Mouse (Mus musculus) spleen, adult 12 weeks (tissue): ENCODE measurements around the gene Krtap4-1.
"Not testable (repeated sequence)": the region's sequence is repeated elsewhere in the genome, so short reads cannot be mapped to it uniquely, and the experiment has no call there.

Experiments
- DNase-seq: peaks from one replicate; pipeline ENCODE4 v3.0.0; 2022; ENCODE audit warnings: low spot score

Gene Krtap4-1

DNA sequence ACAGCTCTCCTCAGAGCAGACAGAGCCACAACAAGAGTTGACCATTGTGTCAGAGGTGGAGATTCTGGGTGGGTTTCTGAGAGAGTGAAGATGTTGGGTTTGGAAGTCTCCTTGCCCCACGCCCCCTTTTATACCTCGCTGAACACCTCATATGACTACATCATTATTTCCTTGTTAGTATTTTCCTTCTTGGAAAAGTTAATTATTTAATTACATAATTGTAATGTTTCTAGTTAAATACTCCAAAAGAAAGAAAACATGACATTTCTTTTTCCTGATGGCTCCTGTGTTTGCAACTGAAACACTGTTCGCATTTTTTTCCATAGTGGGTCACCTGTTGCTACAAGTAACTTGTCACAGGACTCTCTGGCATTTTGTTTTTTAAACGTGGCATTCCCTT lies at the start of gene Krtap4-1:
TSS of gene Krtap4-1 (minus strand) at position 101 of the 400 bp plus-strand sequence.
- DNase-seq, result no peak

DNA sequence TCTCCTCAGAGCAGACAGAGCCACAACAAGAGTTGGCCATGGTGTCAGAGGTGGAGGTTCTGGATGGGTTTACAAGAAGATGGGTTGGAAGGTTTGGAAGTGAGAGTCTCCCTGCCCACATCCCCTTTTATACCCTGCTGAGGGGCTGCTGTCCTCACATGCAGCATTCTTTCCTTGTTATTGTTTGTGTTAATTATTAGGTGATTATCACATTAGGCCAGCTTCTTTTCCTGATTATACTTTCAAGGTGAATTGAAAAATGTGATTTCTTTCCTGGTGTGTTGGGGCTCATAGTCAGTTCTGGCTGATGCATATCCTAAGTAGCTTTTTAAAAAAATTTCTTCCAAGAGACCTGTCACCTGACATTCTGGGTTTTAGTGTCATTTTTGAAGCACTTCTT lies 37.8 kb upstream of the Krtap4-1 start, which contains the start of gene Krtap4-6:
TSS of gene Krtap4-6 (minus strand) at position 101 of the 400 bp plus-strand sequence.
- no peak for DNase-seq

GRCm38 (mm10) chr11:99662802-99663201 lies 34.8 kb upstream of the Krtap4-1 start:
- no peak for DNase-seq

DNA sequence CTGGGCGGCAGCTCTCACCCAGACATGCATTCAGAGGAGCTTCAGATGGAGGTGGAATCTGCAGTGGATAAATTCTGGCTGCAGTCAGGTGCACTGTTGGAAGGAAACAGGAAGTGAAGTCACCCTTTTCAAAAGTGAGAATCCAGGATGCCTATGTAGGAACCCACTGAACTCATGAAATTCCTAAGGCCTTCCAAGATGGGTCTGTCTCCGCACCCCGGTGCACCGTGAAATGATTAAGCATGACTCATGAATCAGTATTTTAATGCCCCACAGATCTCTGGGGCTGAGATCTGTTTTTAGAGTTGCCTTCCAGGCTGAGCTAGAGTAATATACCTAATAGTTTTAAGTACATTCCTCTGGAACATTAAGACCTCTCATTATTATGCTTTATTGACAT lies 31.2 kb upstream of the Krtap4-1 start:
- DNase-seq, result no peak

- DNase-seq, result not testable (repeated sequence)
Observed at GRCm38 (mm10) chr11:99658467-99659010, 30.5 kb upstream of the Krtap4-1 start, which contains the start of gene Gm11563. TSS of gene Gm11563 (minus strand) at chr11:99658960.

- DNase-seq, result no peak
Observed at GRCm38 (mm10) chr11:99657051-99657450, 29.0 kb upstream of the Krtap4-1 start.

- no peak for DNase-seq
Observed at GRCm38 (mm10) chr11:99650136-99650535, 22.1 kb upstream of the Krtap4-1 start, which contains the start of gene Gm11555. TSS of gene Gm11555 (minus strand) at chr11:99650236.

DNA sequence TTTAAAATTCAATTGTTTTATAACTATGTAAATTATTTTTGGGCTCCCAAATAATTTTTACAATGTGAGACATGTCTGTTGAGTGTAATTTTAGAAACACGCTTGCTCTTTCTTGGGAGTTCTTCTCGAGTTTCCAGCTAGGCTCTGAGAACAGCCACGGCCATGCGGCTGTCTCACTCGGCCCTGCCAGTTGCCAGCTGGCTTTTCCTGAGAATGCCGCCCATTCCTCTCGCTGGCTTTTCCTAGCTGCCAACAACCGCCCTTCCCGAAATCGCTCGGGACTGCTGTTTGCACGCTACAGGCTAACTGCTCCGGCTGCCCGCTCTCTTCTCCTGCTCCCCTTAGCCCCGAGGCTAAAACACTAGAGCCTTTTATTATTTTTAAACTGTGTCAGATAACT lies 18.4 kb upstream of the Krtap4-1 start:
- DNase-seq, result no peak

DNA sequence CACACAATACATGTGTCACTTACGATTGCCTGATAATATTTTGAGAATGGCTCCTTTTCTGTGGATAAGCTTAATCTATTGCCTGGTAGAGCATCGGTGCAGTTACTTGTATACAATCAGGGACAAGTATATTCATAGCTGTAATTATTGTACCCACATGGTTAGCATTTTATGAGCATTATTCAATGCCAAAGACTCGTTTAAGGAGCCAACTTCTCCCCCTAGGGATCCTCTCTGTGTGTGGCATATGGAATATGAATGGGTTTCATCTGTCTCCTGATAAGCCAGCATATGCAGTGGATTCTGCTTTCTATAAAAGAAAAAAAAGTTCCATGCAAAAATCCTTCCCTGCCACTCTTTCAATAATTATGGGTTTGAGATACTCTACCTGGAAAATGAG lies 16.3 kb upstream of the Krtap4-1 start:
- no peak for DNase-seq

DNA sequence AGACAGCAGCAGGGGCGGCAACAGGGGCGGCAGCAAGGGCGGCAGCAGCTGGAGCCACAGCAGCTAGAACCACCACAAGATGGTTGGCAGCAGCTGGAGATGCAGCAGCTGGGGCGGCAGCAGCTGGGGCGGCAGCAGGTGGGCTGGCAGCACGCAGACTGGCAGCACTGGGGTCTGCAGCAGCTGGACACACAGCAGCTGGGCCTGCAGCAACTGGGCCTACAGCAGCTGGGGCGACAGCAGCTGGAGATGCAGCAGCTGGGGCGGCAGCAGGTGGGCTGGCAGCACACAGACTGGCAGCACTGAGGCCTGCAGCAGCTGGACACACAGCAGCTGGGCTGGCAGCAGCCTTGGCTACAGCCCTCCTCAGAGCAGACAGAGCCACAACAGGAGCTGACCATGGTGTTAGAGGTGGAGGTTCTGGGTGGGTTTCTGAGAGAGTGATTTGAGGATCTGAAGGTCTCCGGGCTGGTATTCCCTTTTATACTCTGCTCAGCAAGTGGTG lies 15.6 kb upstream of the Krtap4-1 start, which contains the start of gene Krtap4-7:
TSS of gene Krtap4-7 (minus strand) at position 455 of the 505 bp plus-strand sequence.
- not testable (repeated sequence) for DNase-seq

GRCm38 (mm10) chr11:99640926-99641325 lies 12.9 kb upstream of the Krtap4-1 start:
- no peak for DNase-seq

- DNase-seq, result no peak
Observed at GRCm38 (mm10) chr11:99637086-99637485, 9.0 kb upstream of the Krtap4-1 start.

DNA sequence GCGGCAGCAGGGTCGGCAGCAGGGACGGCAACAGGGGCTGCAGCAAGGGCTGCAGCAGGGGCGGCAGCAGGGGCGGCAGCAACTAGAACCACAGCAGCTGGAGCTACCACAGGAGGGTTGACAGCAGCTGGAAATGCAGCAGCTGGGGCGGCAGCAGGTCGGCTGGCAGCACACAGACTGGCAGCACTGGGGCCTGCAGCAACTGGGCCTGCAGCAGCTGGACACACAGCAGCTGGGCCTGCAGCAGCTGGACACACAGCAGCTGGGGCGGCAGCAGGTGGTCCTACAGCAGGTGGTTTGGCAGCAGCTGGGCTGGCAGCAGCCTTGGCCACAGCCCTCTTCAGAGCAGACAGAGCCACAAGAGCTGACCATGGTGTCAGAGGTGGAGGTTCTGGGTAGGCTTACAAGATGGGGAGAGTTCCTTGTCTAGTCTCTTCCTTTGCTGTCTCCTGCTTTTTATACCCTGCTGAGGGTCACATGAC lies 6.7 kb upstream of the Krtap4-1 start, which contains the start of gene Krtap4-2:
TSS of gene Krtap4-2 (minus strand) at position 432 of the 482 bp plus-strand sequence.
- DNase-seq, result no peak

GRCm38 (mm10) chr11:99633293-99633692 lies 5.3 kb upstream of the Krtap4-1 start:
- no peak for DNase-seq

DNA sequence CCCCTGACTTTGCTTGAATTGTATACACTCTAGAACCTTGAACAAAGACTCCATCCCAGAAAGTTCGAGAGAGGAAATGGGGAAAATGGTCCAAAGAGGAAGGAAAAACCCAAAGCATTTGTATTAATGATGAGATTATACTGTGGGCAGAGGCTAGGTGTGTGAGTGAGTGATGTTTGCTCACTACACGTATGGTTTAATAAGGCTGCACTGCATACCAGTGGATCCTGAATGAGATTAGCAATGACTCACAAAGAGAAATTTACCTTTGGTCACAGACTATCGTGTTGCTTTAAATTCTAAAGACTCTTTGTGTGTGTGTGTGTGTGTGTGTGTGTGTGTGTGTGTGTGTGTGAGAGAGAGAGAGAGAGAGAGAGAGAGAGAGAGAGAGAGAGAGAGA lies 2.9 kb upstream of the Krtap4-1 start:
- DNase-seq, result no peak

GRCm38 (mm10) chr11:99620335-99620734 lies 7.7 kb downstream of the Krtap4-1 start, which contains the start of gene Gm11562:
TSS of gene Gm11562 (minus strand) at chr11:99620435.
- no peak for DNase-seq

- DNase-seq, result no peak
Observed at GRCm38 (mm10) chr11:99614796-99615363, 13.2 kb downstream of the Krtap4-1 start, which contains the start of gene Krtap2-4. TSS of gene Krtap2-4 (minus strand) at chr11:99614846.

DNA sequence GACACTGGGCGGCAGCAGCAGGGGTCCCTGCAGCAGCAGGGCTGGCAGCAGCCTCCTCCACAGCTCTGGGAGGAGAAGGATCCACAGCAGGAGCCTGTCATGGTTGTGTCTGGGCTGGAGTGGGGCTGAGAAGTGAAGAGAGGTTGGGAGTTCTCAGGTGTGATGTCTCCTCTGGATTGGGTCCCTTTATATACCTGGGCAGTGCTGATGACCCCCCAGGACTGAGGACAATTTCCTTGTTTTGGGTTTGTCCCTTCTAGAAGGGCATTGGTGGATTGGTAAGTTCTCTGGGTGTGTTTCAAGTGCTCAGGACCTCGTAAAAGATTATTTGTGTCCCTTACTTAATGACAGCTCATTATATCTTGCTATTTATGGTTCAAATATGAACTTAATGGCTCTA lies 17.9 kb downstream of the Krtap4-1 start, which contains the start of gene Gm11937:
TSS of gene Gm11937 (minus strand) at position 101 of the 400 bp plus-strand sequence.
- DNase-seq, result not testable (repeated sequence)

GRCm38 (mm10) chr11:99609126-99609525 lies 18.9 kb downstream of the Krtap4-1 start:
- no peak for DNase-seq

GRCm38 (mm10) chr11:99603208-99603607 lies 24.8 kb downstream of the Krtap4-1 start, which contains the start of gene Gm11938:
TSS of gene Gm11938 (minus strand) at chr11:99603308.
- DNase-seq, result not testable (repeated sequence)

DNA sequence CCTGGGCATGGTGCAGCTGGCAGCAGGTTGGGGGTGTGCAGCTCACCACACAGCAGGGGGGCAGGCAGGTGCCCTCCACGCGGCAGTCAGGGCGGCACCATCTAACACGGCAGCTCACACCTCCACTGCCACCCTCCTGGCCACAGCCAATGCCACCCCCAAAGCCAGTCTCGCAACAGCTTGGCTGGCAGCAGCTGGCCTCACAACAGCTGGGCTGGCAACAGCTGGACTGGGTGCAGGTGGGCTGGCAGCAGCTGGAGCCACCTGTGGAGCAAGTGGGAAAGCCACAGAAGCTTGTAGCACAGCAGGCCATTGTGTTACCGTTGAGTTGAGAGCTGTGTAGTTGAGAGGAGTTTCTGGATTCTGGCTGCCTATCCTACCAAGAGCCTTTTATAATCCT lies 30.3 kb downstream of the Krtap4-1 start, which contains the start of gene Krtap9-3:
TSS of gene Krtap9-3 (minus strand) at position 364 of the 400 bp plus-strand sequence.
- DNase-seq, result not testable (repeated sequence)

GRCm38 (mm10) chr11:99590981-99591380 lies 37.1 kb downstream of the Krtap4-1 start, which contains the start of gene Krtap1-3:
TSS of gene Krtap1-3 (minus strand) at chr11:99591339.
- DNase-seq, result no peak

DNA sequence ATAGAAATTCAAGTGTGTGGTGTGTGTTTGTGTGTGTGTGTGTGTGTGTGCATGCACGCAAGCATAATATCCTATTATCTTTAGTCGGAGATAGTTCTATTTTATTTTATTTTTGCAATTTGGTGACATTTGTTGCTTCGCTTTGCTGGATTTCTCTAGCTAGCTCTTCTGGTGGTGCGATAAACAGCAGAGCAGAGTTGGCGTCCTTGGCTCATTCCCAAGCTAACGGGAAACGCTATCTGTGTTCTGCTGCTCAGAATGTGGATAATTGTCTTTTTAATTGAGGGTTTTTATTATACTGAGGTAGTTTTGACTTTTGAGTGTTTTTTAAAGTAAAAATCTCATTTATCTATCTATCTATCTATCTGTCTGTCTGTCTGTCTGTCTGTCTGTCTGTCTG lies 42.9 kb downstream of the Krtap4-1 start:
- DNase-seq, result no peak
